8 mouse cellular contexts compared by ENCODE assay signal in the genomic region with DNA sequence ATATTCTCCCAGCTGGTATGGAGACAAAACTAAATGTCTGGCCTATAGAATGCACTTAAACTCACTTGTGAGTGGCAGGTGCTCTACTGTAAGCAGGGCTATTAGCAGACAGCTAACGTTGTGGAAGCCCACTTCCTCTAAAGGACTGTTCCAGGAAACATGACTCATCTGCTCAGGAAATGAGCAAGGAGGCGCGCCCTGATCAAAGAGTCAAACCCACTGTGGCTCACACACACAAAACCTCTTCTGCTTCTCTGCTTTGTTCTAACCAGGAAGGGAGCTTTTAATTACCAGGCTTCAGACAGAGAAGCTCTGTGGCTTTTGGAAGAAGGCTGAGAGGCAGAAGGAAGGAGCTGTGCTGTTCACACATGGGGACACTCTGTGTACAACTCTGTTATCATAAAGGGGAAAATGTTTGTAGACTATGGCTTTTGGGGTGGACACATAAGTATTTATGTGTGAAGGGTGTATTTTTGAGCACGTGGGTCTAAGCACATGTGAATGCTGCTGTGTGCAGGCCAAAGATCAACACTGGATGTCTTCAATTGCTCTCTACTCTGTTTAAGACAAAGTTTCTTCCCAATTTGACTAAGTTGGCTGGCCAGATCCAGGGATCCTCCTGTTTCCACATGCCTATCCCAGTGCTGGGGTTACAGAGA.
DNase-seq lines count a peak whose midpoint lies in the region; TF ChIP-seq lines count a peak whose summit lies in the region.

No protein-coding gene starts in this region.

- no peak for TF ChIP-seq CTCF in brain, embryonic 14.5 days (IDR thresholded peaks at IDR 0.05; ENCODE audit: borderline replicate concordance, extremely low read depth, insufficient read depth, insufficient read length)

- no peak for TF ChIP-seq POLR2A in brain, embryonic 14.5 days (IDR thresholded peaks at IDR 0.05; ENCODE audit: borderline replicate concordance, extremely low read depth, insufficient read depth, insufficient read length, poor library complexity, severe bottlenecking)

- DNase-seq in adrenal gland, adult (ENCODE audit: inconsistent age in 2 of 2, low spot score in 1 of 2) = peak; percentile 48 to 70
- no peak for DNase-seq in adrenal gland, postnatal 25 days
- DNase-seq in brain, embryonic 14.5 days (ENCODE audit: low read depth) = peak; percentile 59
- peak; percentile 88 for DNase-seq in heart, adult 8-10 months (ENCODE audit: low spot score)
- peak; percentile 51 to 58 for DNase-seq in kidney, adult 8-10 months
- peak; percentile 92 for DNase-seq in lung, postnatal 25 days (ENCODE audit: low spot score)
- peak; percentile 83 to 84 for DNase-seq in spleen, postnatal 36 days (ENCODE audit: low spot score in 2 of 2)
- no peak for DNase-seq in left cerebral cortex, adult 8-10 months (ENCODE audit: low spot score in 2 of 2)

Comparison
In these comparisons a context has a peak if more than half of its experiments do, and no peak if none do; other contexts are left out.
1. DNase-seq: peak in adrenal gland, adult (2 of 2), brain, embryonic 14.5 days (single experiment), heart, adult 8-10 months (single experiment), kidney, adult 8-10 months (2 of 2), lung, postnatal 25 days (single experiment) and spleen, postnatal 36 days (2 of 2); none in adrenal gland, postnatal 25 days (single experiment) and left cerebral cortex, adult 8-10 months (0 of 2).